Mouse (Mus musculus): ENCODE results near the gene Lmtk2. TPM values are rescaled to one million over a fixed set of nuclear protein-coding genes. Genes with fewer than 3 reads are reported as not detected.

Lmtk2 gene
- total and polyA plus RNA-seq, 3 experiments = 12.6 to 14.8 TPM; not detected in 1

DNA sequence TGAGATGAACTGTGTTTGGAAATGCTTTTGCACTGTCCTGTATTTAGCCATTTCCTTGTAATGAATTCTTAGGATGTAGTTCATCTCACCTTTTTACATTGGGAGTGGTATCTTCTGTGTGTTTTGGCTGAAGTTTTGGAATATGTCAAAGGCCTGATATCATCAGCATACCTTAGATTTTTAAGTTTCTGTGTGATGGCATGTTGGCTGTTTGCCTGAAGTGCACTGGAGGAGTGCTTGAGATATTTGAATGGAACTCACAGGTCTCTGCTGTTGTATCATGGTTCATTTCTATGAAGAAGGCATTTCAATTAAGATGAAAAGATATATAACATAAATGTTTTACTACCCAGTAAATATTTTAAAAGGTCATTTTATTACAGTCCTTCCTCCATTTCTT is 46.7 kb downstream of the Lmtk2 start:
- Histone ChIP-seq H3K4me3 (ENCODE audit: control insufficient read depth in 1 of 2, insufficient read depth in 1 of 2, low read depth in 2 of 2, low read length in 2 of 2) (no peak overlapping the region), H3K9me3 (replicated peaks; ENCODE audit: insufficient read depth, low read length) (no peaks in the 10 kb centered on the region), H3K4me1 (ENCODE audit: control insufficient read depth in 1 of 2, insufficient read depth in 2 of 2, low read length in 2 of 2) (no peaks in the 10 kb centered on the region), H3K36me3 (ENCODE audit: control insufficient read depth in 1 of 2, insufficient read depth in 2 of 2, low read length in 2 of 2) (peaks cover 0 to 13% of the 10 kb centered on the region in 2 experiments; a peak in 2 of 4 replicates), H3K27ac (ENCODE audit: control insufficient read depth, low read depth, low read length) (no peak overlapping the region), H3K79me2 (ENCODE audit: control insufficient read depth, insufficient read depth, low read length, poor library complexity) (no peaks in the 10 kb centered on the region), H3K9ac (ENCODE audit: control insufficient read depth, low read depth, low read length, poor library complexity, severe bottlenecking) (no peak overlapping the region), H3K27me3 (ENCODE audit: control insufficient read depth in 1 of 2, insufficient read depth in 2 of 2, low read length in 2 of 2) (no peaks in the 10 kb centered on the region)
- DNase-seq (ENCODE audit: low read depth, low spot score) = no peak
- TF ChIP-seq ZKSCAN1 (IDR thresholded peaks at IDR 0.05; ENCODE audit: low read depth, low read length) = no peak
- TF ChIP-seq MAX (IDR thresholded peaks at IDR 0.05; ENCODE audit: low read length) = no peak
- no peak for TF ChIP-seq ETS1 (IDR thresholded peaks at IDR 0.05; ENCODE audit: low read depth, low read length)

DNA sequence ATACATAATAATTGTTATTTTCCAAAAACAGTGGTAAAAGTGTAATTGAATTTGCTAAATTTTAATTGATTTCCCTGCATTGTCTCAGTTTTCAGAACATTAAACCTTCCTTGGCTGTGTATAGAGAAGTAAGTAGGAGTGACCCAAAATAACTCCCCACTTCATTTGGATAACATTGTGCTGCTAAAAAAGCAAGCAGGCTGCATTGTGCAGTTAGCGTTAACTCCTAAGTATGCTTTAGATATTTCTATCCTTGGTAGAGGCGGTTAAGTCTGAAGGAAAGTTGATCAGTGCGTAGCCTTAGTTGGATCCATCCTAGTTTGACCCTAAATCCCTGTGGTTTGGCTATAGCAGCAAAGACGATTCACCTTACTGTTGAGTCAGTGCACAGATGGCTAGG is 49.3 kb downstream of the Lmtk2 start:
- no peak for DNase-seq (ENCODE audit: low read depth, low spot score)
- H3K27me3 ChIP-seq (ENCODE audit: control insufficient read depth in 1 of 2, insufficient read depth in 2 of 2, low read length in 2 of 2) = no peaks in the 10 kb centered on the region
- H3K9me3 ChIP-seq (replicated peaks; ENCODE audit: insufficient read depth, low read length) = no peaks in the 10 kb centered on the region
- H3K27ac ChIP-seq (ENCODE audit: control insufficient read depth, low read depth, low read length) = no peak overlapping the region
- H3K4me3 ChIP-seq (ENCODE audit: control insufficient read depth in 1 of 2, insufficient read depth in 1 of 2, low read depth in 2 of 2, low read length in 2 of 2) = no peak overlapping the region
- H3K4me1 ChIP-seq (ENCODE audit: control insufficient read depth in 1 of 2, insufficient read depth in 2 of 2, low read length in 2 of 2) = no peaks in the 10 kb centered on the region
- H3K79me2 ChIP-seq (ENCODE audit: control insufficient read depth, insufficient read depth, low read length, poor library complexity) = no peaks in the 10 kb centered on the region
- peaks cover 0 to 13% of the 10 kb centered on the region in 2 experiments; a peak in 2 of 4 replicates for H3K36me3 ChIP-seq (ENCODE audit: control insufficient read depth in 1 of 2, insufficient read depth in 2 of 2, low read length in 2 of 2)
- no peak for TF ChIP-seq GABPA (IDR thresholded peaks at IDR 0.05; ENCODE audit: low read depth, low read length)
- no peak for TF ChIP-seq MYB (IDR thresholded peaks at IDR 0.05; ENCODE audit: low read depth, low read length)
- TF ChIP-seq ELF1 (IDR thresholded peaks at IDR 0.05; ENCODE audit: low read depth, low read length) = no peak
- no peak for TF ChIP-seq ZMIZ1 (IDR thresholded peaks at IDR 0.05; ENCODE audit: low read depth, low read length)
- TF ChIP-seq NRF1 (IDR thresholded peaks at IDR 0.05; ENCODE audit: insufficient read depth, low read depth, low read length, poor library complexity, severe bottlenecking) = no peak
- TF ChIP-seq SIN3A (IDR thresholded peaks at IDR 0.05; ENCODE audit: low read length) = no peak
- TF ChIP-seq MAZ (IDR thresholded peaks at IDR 0.05; ENCODE audit: low read depth, low read length) = no peak
- TF ChIP-seq EP300 (IDR thresholded peaks at IDR 0.05; ENCODE audit: low read depth in 1 of 2, low read length in 2 of 2) = no peak
- no peak for TF ChIP-seq TBP (IDR thresholded peaks at IDR 0.05; ENCODE audit: low read depth, low read length)
- no peak for TF ChIP-seq MYC (IDR thresholded peaks at IDR 0.05; ENCODE audit: low read depth, low read length)
- no peak for TF ChIP-seq UBTF (IDR thresholded peaks at IDR 0.05; ENCODE audit: borderline replicate concordance, insufficient read depth, low read depth, low read length)
- no peak for TF ChIP-seq MAX (IDR thresholded peaks at IDR 0.05; ENCODE audit: low read length)
- TF ChIP-seq CTCF (IDR thresholded peaks at IDR 0.05 in 2 of 3, conservative IDR thresholded peaks at IDR 0.05 in 1 of 3; ENCODE audit: control insufficient read depth in 1 of 3, insufficient read depth in 1 of 3, low read depth in 2 of 3, low read length in 3 of 3, poor library complexity in 1 of 3, severe bottlenecking in 1 of 3) = no peak
- TF ChIP-seq E2F4 (IDR thresholded peaks at IDR 0.05; ENCODE audit: borderline replicate concordance, low read depth, low read length) = no peak
- TF ChIP-seq NELFE (IDR thresholded peaks at IDR 0.05; ENCODE audit: low read depth, low read length) = no peak
- TF ChIP-seq TCF12 (IDR thresholded peaks at IDR 0.05; ENCODE audit: low read depth, low read length) = no peak
- no peak for TF ChIP-seq SMC3 (IDR thresholded peaks at IDR 0.05; ENCODE audit: low read depth, low read length)
- no peak for TF ChIP-seq ZNF384 (IDR thresholded peaks at IDR 0.05; ENCODE audit: low read depth, low read length)
- no peak for TF ChIP-seq POLR2A (IDR thresholded peaks at IDR 0.05; ENCODE audit: control insufficient read depth in 1 of 2, insufficient read depth in 1 of 2, low read depth in 1 of 2, low read length in 2 of 2, poor library complexity in 1 of 2)
- H3K9ac ChIP-seq (ENCODE audit: control insufficient read depth, low read depth, low read length, poor library complexity, severe bottlenecking) = no peak overlapping the region
